Mouse (Mus musculus): Measurements from ENCODE around the gene Sumo3. TPM values are rescaled to one million over a fixed set of nuclear protein-coding genes. Genes with fewer than 3 reads are reported as not detected.

The Sumo3 gene
- polyA plus RNA-seq (2012) = 3.1 and 3.3 TPM in 2 replicates

- TF ChIP-seq GATA1 (IDR thresholded peaks at IDR 0.05; ENCODE audit: low read length) (no peak), TAL1 (IDR thresholded peaks at IDR 0.05; ENCODE audit: low read length) (no peak)
- Histone ChIP-seq H3K4me1 (ENCODE audit: control insufficient read depth) (peaks cover 48% of the 10 kb centered on the region), H3K36me3 (ENCODE audit: control insufficient read depth) (peaks cover 38% of the 10 kb centered on the region), H3K9me3 (ENCODE audit: control insufficient read depth, low read length) (peaks cover 4% of the 10 kb centered on the region; the same call in 1 of the 2 replicates), H3K4me3 (replicated peaks) (peak within 1 kb of the TSS; percentile 88), H3K27me3 (ENCODE audit: control insufficient read depth) (no peaks in the 10 kb centered on the region)
Measured at GRCm38 (mm10) chr10:77605908-77606826, at the start of gene Sumo3, which contains the start of gene Gm49325. Gene Sumo3, plus strand, starts transcription at chr10:77606097. Gene Gm49325, plus strand, starts transcription at chr10:77606197.

- no peak overlapping the region for H3K4me3 ChIP-seq (replicated peaks)
- no peaks in the 10 kb centered on the region for H3K9me3 ChIP-seq (ENCODE audit: control insufficient read depth, low read length)
- H3K4me1 ChIP-seq (ENCODE audit: control insufficient read depth) = peaks cover 17% of the 10 kb centered on the region
- H3K27me3 ChIP-seq (ENCODE audit: control insufficient read depth) = no peaks in the 10 kb centered on the region
- TF ChIP-seq TAL1 (IDR thresholded peaks at IDR 0.05; ENCODE audit: low read length) = no peak
- no peak for TF ChIP-seq GATA1 (IDR thresholded peaks at IDR 0.05; ENCODE audit: low read length)
- no peaks in the 10 kb centered on the region for H3K36me3 ChIP-seq (ENCODE audit: control insufficient read depth)
Measured at GRCm38 (mm10) chr10:77556631-77557030, 49.3 kb upstream of the Sumo3 start.

DNA sequence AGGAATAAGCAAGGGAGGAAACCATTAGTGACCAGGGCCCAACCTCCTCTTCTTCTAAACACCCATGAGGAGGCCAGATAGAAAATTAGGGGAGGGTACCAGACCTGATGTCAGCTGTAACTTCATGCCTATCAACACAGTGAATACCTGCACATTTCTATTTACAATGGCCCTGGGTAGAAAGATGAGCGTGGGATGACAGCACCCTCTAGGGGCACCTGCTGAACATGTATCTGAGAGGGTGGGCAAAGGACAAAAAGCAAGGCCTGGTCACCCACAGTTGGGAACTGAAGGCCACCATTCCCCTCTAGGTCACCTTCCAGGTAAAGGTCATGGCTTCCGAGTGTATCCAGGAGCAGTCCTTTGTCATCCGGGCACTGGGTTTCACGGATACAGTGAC lies 48.3 kb upstream of the Sumo3 start:
- Histone ChIP-seq H3K4me1 (ENCODE audit: control insufficient read depth) (peaks cover 21% of the 10 kb centered on the region), H3K4me3 (replicated peaks) (no peak overlapping the region), H3K36me3 (ENCODE audit: control insufficient read depth) (no peaks in the 10 kb centered on the region), H3K9me3 (ENCODE audit: control insufficient read depth, low read length) (no peaks in the 10 kb centered on the region), H3K27me3 (ENCODE audit: control insufficient read depth) (no peaks in the 10 kb centered on the region)
- no peak for TF ChIP-seq TAL1 (IDR thresholded peaks at IDR 0.05; ENCODE audit: low read length)
- no peak for TF ChIP-seq GATA1 (IDR thresholded peaks at IDR 0.05; ENCODE audit: low read length)

DNA sequence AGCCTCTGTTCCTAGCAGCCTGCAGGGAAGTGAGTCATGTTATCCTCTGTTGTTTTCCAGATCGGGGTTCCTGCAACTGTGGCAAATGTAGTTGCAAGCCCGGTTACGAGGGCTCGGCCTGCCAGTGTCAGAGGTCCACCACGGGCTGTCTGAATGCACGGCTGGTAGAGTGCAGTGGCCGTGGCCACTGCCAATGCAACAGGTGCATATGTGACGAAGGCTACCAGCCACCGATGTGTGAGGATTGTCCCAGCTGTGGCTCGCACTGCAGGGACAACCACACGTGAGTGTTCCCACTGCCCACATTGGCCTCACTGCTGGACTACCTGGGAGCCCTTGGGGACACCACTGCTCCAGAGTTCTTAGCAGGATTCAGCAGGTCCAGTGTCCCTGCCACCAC lies 45.8 kb upstream of the Sumo3 start:
- no peaks in the 10 kb centered on the region for H3K9me3 ChIP-seq (ENCODE audit: control insufficient read depth, low read length)
- no peak for TF ChIP-seq TAL1 (IDR thresholded peaks at IDR 0.05; ENCODE audit: low read length)
- TF ChIP-seq GATA1 (IDR thresholded peaks at IDR 0.05; ENCODE audit: low read length) = no peak
- H3K4me1 ChIP-seq (ENCODE audit: control insufficient read depth) = peaks cover 32% of the 10 kb centered on the region
- H3K4me3 ChIP-seq (replicated peaks) = no peak overlapping the region
- no peaks in the 10 kb centered on the region for H3K36me3 ChIP-seq (ENCODE audit: control insufficient read depth)
- H3K27me3 ChIP-seq (ENCODE audit: control insufficient read depth) = no peaks in the 10 kb centered on the region

DNA sequence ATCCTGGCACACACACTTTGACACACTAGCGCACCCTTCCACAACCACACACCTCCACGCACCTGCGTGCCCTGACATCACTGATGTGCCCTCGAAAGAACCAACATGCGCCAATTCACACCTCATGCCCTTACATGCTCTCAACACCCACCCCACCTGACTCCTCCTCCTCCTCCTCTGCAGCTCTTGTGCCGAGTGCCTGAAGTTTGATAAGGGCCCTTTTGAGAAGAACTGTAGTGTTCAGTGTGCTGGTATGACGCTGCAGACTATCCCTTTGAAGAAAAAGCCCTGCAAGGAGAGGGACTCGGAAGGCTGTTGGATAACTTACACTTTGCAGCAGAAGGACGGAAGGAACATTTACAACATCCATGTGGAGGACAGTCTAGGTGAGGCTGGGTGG lies 45.1 kb upstream of the Sumo3 start:
- H3K27me3 ChIP-seq (ENCODE audit: control insufficient read depth) = no peaks in the 10 kb centered on the region
- no peak overlapping the region for H3K4me3 ChIP-seq (replicated peaks)
- no peak for TF ChIP-seq TAL1 (IDR thresholded peaks at IDR 0.05; ENCODE audit: low read length)
- no peak for TF ChIP-seq GATA1 (IDR thresholded peaks at IDR 0.05; ENCODE audit: low read length)
- peaks cover 38% of the 10 kb centered on the region for H3K4me1 ChIP-seq (ENCODE audit: control insufficient read depth)
- H3K9me3 ChIP-seq (ENCODE audit: control insufficient read depth, low read length) = no peaks in the 10 kb centered on the region
- H3K36me3 ChIP-seq (ENCODE audit: control insufficient read depth) = no peaks in the 10 kb centered on the region

DNA sequence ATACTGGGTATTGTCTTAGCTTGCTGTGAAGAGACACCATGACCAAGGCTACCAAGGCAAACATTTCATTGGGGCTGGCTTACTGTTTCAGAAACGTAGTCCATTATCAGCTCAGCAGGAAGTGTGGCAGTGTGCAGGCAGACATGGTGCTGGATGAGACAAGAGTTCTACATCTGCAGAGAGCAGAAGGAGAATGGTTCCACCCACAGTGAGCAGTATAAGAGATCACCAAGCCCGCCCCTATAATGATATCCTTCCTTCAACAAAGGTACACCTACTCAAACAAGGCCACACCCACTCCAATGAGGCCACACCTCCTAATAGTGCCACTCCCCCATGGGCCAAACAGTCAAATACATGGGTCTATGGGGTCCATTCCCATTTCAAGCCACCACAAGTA lies 44.4 kb upstream of the Sumo3 start:
- Histone ChIP-seq H3K27me3 (ENCODE audit: control insufficient read depth) (no peaks in the 10 kb centered on the region), H3K4me3 (replicated peaks) (no peak overlapping the region), H3K36me3 (ENCODE audit: control insufficient read depth) (no peaks in the 10 kb centered on the region), H3K9me3 (ENCODE audit: control insufficient read depth, low read length) (no peaks in the 10 kb centered on the region), H3K4me1 (ENCODE audit: control insufficient read depth) (peaks cover 42% of the 10 kb centered on the region)
- TF ChIP-seq GATA1 (IDR thresholded peaks at IDR 0.05; ENCODE audit: low read length) = no peak
- TF ChIP-seq TAL1 (IDR thresholded peaks at IDR 0.05; ENCODE audit: low read length) = no peak

DNA sequence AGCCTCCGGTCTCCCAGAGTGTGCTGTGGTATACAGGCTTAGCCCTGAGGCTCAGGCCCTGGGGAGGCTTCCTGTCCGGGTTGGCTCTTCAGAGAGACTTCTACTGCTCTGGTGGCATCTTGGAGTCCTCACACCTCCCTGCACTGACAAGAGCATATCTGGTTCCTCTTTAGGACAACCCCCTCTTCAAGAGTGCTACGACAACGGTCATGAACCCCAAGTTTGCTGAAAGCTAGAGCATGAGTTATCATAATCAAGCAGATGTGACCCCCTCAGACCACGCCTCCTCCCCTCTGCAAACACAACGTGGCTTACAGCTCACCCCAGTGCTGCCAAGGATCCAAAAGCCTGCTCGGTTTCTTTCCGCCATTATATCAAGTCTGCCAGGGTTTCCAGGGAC lies 40.9 kb upstream of the Sumo3 start:
- Histone ChIP-seq H3K4me1 (ENCODE audit: control insufficient read depth) (peaks cover 44% of the 10 kb centered on the region), H3K4me3 (replicated peaks) (no peak overlapping the region), H3K27me3 (ENCODE audit: control insufficient read depth) (no peaks in the 10 kb centered on the region), H3K36me3 (ENCODE audit: control insufficient read depth) (no peaks in the 10 kb centered on the region), H3K9me3 (ENCODE audit: control insufficient read depth, low read length) (no peaks in the 10 kb centered on the region)
- TF ChIP-seq GATA1 (IDR thresholded peaks at IDR 0.05; ENCODE audit: low read length) (no peak), TAL1 (IDR thresholded peaks at IDR 0.05; ENCODE audit: low read length) (no peak)

DNA sequence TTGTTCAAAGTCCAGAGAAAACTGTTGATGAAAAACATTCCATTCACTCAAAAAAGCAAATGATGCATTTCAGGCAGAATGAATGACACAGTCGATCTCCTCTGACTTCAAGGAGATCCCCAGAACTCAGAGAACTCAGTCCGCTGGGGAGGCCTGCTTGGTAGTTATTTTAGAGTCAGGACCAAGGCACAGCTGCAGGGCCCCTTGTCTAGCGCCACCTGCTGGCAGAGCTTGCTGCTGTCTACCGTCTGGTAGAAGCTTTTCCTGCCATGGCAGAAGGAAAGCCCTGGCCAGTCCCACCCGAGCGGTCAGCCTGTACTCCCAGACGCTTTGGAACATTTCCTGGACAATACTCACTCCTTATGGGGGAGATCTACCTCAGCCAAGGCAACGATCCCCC lies 39.2 kb upstream of the Sumo3 start:
- Histone ChIP-seq H3K4me3 (replicated peaks) (no peak overlapping the region), H3K36me3 (ENCODE audit: control insufficient read depth) (no peaks in the 10 kb centered on the region), H3K27me3 (ENCODE audit: control insufficient read depth) (no peaks in the 10 kb centered on the region; the same call in 1 of the 2 replicates), H3K4me1 (ENCODE audit: control insufficient read depth) (peaks cover 28% of the 10 kb centered on the region), H3K9me3 (ENCODE audit: control insufficient read depth, low read length) (no peaks in the 10 kb centered on the region)
- TF ChIP-seq TAL1 (IDR thresholded peaks at IDR 0.05; ENCODE audit: low read length) = no peak
- TF ChIP-seq GATA1 (IDR thresholded peaks at IDR 0.05; ENCODE audit: low read length) = no peak

DNA sequence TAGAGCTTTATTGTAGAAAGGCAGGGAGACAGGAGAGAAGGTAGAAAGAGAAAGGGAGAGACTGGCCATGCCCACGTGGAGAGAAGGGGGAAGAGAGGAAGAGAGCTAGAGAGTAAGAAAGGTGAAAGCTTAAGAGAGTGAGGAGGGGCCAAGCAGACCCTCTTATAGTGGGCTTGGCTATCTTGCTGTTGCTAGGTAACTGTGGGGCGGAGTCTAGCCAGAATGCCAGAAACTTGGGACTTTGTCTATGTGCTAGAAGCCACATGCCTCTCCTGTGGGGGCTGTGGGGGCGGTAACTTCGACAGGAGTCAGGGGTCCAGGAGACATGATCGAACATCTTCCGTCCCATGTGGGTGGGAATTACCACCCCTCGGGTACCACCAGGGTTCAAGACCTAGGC lies 36.4 kb upstream of the Sumo3 start:
- H3K4me3 ChIP-seq (replicated peaks) = no peak overlapping the region
- H3K27me3 ChIP-seq (ENCODE audit: control insufficient read depth) = peaks cover 10% of the 10 kb centered on the region
- H3K4me1 ChIP-seq (ENCODE audit: control insufficient read depth) = peaks cover 19% of the 10 kb centered on the region
- H3K9me3 ChIP-seq (ENCODE audit: control insufficient read depth, low read length) = no peaks in the 10 kb centered on the region
- TF ChIP-seq TAL1 (IDR thresholded peaks at IDR 0.05; ENCODE audit: low read length) (no peak), GATA1 (IDR thresholded peaks at IDR 0.05; ENCODE audit: low read length) (no peak)
- H3K36me3 ChIP-seq (ENCODE audit: control insufficient read depth) = no peaks in the 10 kb centered on the region

All from erythroblast, embryonic 14.5 days (primary cell).